ENCODE assay signal across 24 mouse cellular contexts in the genomic region with DNA sequence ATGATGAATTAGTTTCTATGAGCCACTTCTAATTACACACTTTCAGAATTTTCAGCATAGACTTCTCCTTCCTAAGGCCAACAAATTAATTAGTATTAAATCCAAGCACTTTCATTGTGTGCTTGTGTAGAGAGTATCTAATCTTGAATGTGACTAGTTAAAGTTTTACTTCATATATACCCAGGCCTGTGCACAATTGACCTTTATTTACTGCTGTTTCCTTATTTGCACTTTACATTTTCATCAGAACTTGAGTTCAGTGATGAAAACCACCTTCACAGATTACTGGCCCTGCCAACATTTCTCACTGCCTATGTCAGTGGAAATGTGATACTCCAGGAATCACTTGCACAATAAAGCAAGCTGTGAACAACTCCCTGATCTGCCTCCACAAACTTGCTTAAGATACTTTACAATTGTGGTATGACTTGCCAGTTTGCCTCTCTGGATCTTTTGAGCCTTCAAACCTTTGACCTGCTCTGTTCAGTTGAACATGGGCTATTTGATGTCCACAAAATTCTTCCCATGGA.
DNase-seq lines count a peak whose midpoint lies in the region; ATAC-seq and TF ChIP-seq lines count a peak whose summit lies in the region.
"Had no signal": no experiment of that assay in that cellular context is flagged by ENCODE, and none has a peak within 500 bp of the region (broad histone marks: within the 10 kb centered on the region; RNA-seq: fewer than 3 reads in every experiment).

No protein-coding gene starts in this region.

- no peak for ATAC-seq in heart, postnatal 0 days (ENCODE audit: insufficient read depth, low read depth)
- peak; percentile 74 for ATAC-seq in Patski
- peak; percentile 63 for ATAC-seq in stomach, embryonic 15.5 days (ENCODE audit: insufficient read depth, low FRiP score, low read depth)
- ATAC-seq: forebrain, postnatal 0 days; inflammation-experienced regulatory T-cells, adult 6 months; midbrain, embryonic 13.5 days had no signal

- no peak overlapping the region for H3K4me2 ChIP-seq in heart, postnatal 0 days (ENCODE audit: low read depth, low read length)
- H3K4me2 ChIP-seq in stomach, embryonic 15.5 days: no peak overlapping the region
- H3K4me2 ChIP-seq: heart, embryonic 13.5 days; hindbrain, embryonic 14.5 days; midbrain, embryonic 13.5 days had no signal

- H3K27me3 ChIP-seq in heart, postnatal 0 days (ENCODE audit: control insufficient read depth, insufficient read depth, low read length): no peaks in the 10 kb centered on the region
- H3K27me3 ChIP-seq in heart, embryonic 10.5 days (ENCODE audit: insufficient read depth, poor library complexity, severe bottlenecking): no peaks in the 10 kb centered on the region
- H3K27me3 ChIP-seq in Patski: no peaks in the 10 kb centered on the region
- H3K27me3 ChIP-seq in stomach, embryonic 15.5 days (replicated peaks): no peaks in the 10 kb centered on the region
- H3K27me3 ChIP-seq: heart, embryonic 13.5 days; midbrain, embryonic 13.5 days had no signal

- H3K4me1 ChIP-seq in heart, postnatal 0 days (ENCODE audit: control insufficient read depth, insufficient read depth): no peaks in the 10 kb centered on the region
- no peaks in the 10 kb centered on the region for H3K4me1 ChIP-seq in heart, embryonic 10.5 days
- H3K4me1 ChIP-seq in stomach, embryonic 15.5 days: no peaks in the 10 kb centered on the region
- H3K4me1 ChIP-seq: heart, embryonic 13.5 days had no signal

- POLR2A ChIA-PET in Patski (lab: Charles Lee): interaction anchor here (0.6 kb wide), 1 partner anchor 249 kb away, joined by 4 read pairs; no protein-coding TSS in a partner anchor

- DNase-seq in heart, postnatal 0 days (ENCODE audit: low spot score): peak; percentile 10
- no peak for DNase-seq in heart, embryonic 10.5 days (ENCODE audit: low spot score)
- DNase-seq in 3134 (ENCODE audit: extremely low read depth, insufficient read length, low spot score): peak; percentile 39
- no peak for DNase-seq in Patski (ENCODE audit: low read depth, low spot score)
- no peak for DNase-seq in left cerebral cortex, postnatal 4 days
- DNase-seq in embryo, embryonic 11 days: no peak
- DNase-seq: adrenal gland, postnatal 14 days; B cell, adult 2 months; cerebellum, adult 8-10 months; cerebellum, postnatal 36 days; forebrain, postnatal 0 days; gastrocnemius, postnatal 25 days; heart, adult 18-20 months; kidney, adult 9 months; kidney, postnatal 4 days; lung, postnatal 10 days; spleen, adult 18-20 months; thymus, adult 2 months; thymus, postnatal 4 days had no signal

- no peaks in the 10 kb centered on the region for H3K36me3 ChIP-seq in heart, postnatal 0 days (replicated peaks; ENCODE audit: control insufficient read depth, insufficient read depth, low read length)
- H3K36me3 ChIP-seq in heart, embryonic 10.5 days: no peaks in the 10 kb centered on the region
- no peaks in the 10 kb centered on the region for H3K36me3 ChIP-seq in stomach, embryonic 15.5 days
- H3K36me3 ChIP-seq: heart, embryonic 13.5 days; midbrain, embryonic 13.5 days had no signal

- H3K9me3 ChIP-seq in heart, postnatal 0 days (replicated peaks; ENCODE audit: control insufficient read depth, low read length): no peaks in the 10 kb centered on the region
- H3K9me3 ChIP-seq in heart, embryonic 10.5 days: no peaks in the 10 kb centered on the region
- H3K9me3 ChIP-seq in stomach, embryonic 15.5 days: no peaks in the 10 kb centered on the region
- H3K9me3 ChIP-seq: heart, embryonic 13.5 days; midbrain, embryonic 13.5 days had no signal

- H3K27ac ChIP-seq in heart, postnatal 0 days (ENCODE audit: low read depth): no peak overlapping the region
- H3K27ac ChIP-seq in heart, embryonic 10.5 days: no peak overlapping the region
- H3K27ac ChIP-seq in stomach, embryonic 15.5 days: no peak overlapping the region
- H3K27ac ChIP-seq: heart, embryonic 13.5 days; hindbrain, embryonic 14.5 days; midbrain, embryonic 13.5 days had no signal

- H3K9ac ChIP-seq in heart, postnatal 0 days (replicated peaks; ENCODE audit: low read depth, low read length): no peak overlapping the region
- no peak overlapping the region for H3K9ac ChIP-seq in stomach, embryonic 15.5 days
- H3K9ac ChIP-seq: forebrain, postnatal 0 days; heart, embryonic 13.5 days; hindbrain, embryonic 14.5 days; midbrain, embryonic 13.5 days had no signal

- intact Hi-C loops in left cerebral cortex, postnatal 4 days (cut with DNase I): no loop called here

- TF ChIP-seq CTCF in heart, postnatal 0 days (IDR thresholded peaks at IDR 0.05; ENCODE audit: low read depth): no peak
- no peak for TF ChIP-seq CTCF in Patski (IDR thresholded peaks at IDR 0.05)

- CTCF ChIA-PET in Patski (lab: Charles Lee): no interaction called here

- in situ Hi-C loops in Patski (cut with MboI; ENCODE audit: low pct_unique_long_range_greater_than_20kb): no loop called here

- H3K4me3 ChIP-seq in heart, postnatal 0 days (ENCODE audit: low read depth, low read length): no peak overlapping the region
- H3K4me3 ChIP-seq in heart, embryonic 10.5 days: no peak overlapping the region
- no peak overlapping the region for H3K4me3 ChIP-seq in stomach, embryonic 15.5 days (replicated peaks)
- H3K4me3 ChIP-seq: heart, embryonic 13.5 days; midbrain, embryonic 13.5 days had no signal

- TF ChIP-seq EP300 in heart, postnatal 0 days (IDR thresholded peaks at IDR 0.05; ENCODE audit: low read depth): no peak

Comparison
In these comparisons a context has a peak if more than half of its experiments do, and no peak if none do; other contexts are left out.
1. DNase-seq: peak in heart, postnatal 0 days (single experiment) and 3134 (single experiment); none in heart, embryonic 10.5 days (single experiment), Patski (single experiment), left cerebral cortex, postnatal 4 days (single experiment) and embryo, embryonic 11 days (single experiment).